Mouse (Mus musculus): ENCODE results near the gene Vnn1. TPM values are rescaled to one million over a fixed set of nuclear protein-coding genes. Genes with fewer than 3 reads are reported as not detected.

The Vnn1 gene
- total RNA-seq (2014; rRNA removed) (0.28 TPM in 1 of 2 replicates, not detected in the other), polyA plus RNA-seq (2015; fragmentation: Nextera tagmentation; extraction: Ambion mirVana) (0.67 and 0.83 TPM in 2 replicates)

DNA sequence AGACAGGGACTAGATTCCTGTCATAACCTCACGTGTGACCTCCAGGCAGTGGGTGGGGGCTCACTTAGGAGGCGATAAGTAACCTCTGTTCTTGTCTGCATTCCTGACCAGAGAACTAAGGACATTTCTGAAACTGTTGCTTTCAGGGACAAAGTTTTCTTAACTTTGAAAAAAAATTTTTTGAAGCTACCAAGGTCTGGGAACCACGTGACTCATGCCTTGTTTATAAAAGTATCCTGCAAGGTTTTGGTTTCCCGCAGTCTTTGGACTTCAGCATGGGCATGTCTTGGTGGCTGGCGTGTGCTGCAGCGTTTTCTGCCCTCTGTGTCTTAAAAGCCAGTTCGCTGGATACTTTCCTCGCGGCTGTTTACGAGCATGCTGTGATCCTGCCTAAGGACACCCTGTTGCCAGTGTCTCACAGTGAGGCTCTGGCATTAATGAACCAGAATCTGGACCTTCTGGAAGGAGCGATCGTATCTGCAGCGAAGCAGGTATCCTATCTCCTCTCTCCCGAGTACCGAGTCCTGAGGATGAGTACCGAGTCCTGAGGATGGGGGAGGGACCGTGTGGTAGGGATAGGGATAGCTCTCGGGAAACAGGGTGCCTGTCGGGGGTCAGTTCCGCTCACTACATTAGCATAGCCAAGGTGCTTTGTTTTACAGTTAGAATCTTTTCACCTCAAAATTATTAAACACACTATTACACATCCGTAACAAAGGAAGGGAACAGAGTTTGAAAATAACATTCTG is at the start of gene Vnn1:
Vnn1 (plus strand) TSS at position 88 of the 749 bp plus-strand sequence.
- TF ChIP-seq CTCF (IDR thresholded peaks at IDR 0.05) = no peak
- no peaks in the 10 kb centered on the region for H3K36me3 ChIP-seq (ENCODE audit: insufficient read depth, low read length)
- H3K9ac ChIP-seq (replicated peaks; ENCODE audit: low read length, poor library complexity, severe bottlenecking) = no peak within 1 kb of the TSS
- H3K4me3 ChIP-seq (ENCODE audit: low read depth, low read length) = peak within 1 kb of the TSS; percentile 5
- H3K9me3 ChIP-seq (ENCODE audit: low read length) = no peaks in the 10 kb centered on the region
- DNase-seq (ENCODE audit: low spot score) (no peak), ATAC-seq (ENCODE audit: low FRiP score) (no peak)
- H3K4me2 ChIP-seq (ENCODE audit: low read depth, low read length, poor library complexity, severe bottlenecking) = peak within 1 kb of the TSS; percentile 34
- 39% methylated on average over 21 of the region's 21 CpGs for WGBS
- no peaks in the 10 kb centered on the region for H3K4me1 ChIP-seq (ENCODE audit: insufficient read depth, low read length)
- no peaks in the 10 kb centered on the region for H3K27me3 ChIP-seq (ENCODE audit: insufficient read depth, low read length)
- no peak within 1 kb of the TSS for H3K27ac ChIP-seq (ENCODE audit: low read depth, low read length)

GRCm38 (mm10) chr10:23851228-23851912 is 43.1 kb upstream of the Vnn1 start, which contains the start of gene Vnn3:
Gene Vnn3 (plus strand): TSS chr10:23851462.
- Histone ChIP-seq H3K9ac (replicated peaks; ENCODE audit: low read length, poor library complexity, severe bottlenecking) (no peak within 1 kb of the TSS), H3K4me2 (ENCODE audit: low read depth, low read length, poor library complexity, severe bottlenecking) (no peak within 1 kb of the TSS), H3K4me1 (ENCODE audit: insufficient read depth, low read length) (no peaks in the 10 kb centered on the region), H3K27ac (ENCODE audit: low read depth, low read length) (no peak within 1 kb of the TSS), H3K36me3 (ENCODE audit: insufficient read depth, low read length) (no peaks in the 10 kb centered on the region), H3K9me3 (ENCODE audit: low read length) (no peaks in the 10 kb centered on the region), H3K4me3 (ENCODE audit: low read depth, low read length) (no peak within 1 kb of the TSS), H3K27me3 (ENCODE audit: insufficient read depth, low read length) (no peaks in the 10 kb centered on the region)
- TF ChIP-seq CTCF (IDR thresholded peaks at IDR 0.05) = no peak
- ATAC-seq (ENCODE audit: low FRiP score) (no peak), DNase-seq (ENCODE audit: low spot score) (no peak)
- WGBS = 82% methylated on average over 4 of the region's 4 CpGs

- no peak for DNase-seq (ENCODE audit: low spot score)
- no peak for ATAC-seq (ENCODE audit: low FRiP score)
- 93% methylated on average over 2 of the region's 2 CpGs for WGBS
- H3K36me3 ChIP-seq (ENCODE audit: insufficient read depth, low read length) = no peaks in the 10 kb centered on the region
- TF ChIP-seq CTCF (IDR thresholded peaks at IDR 0.05) = no peak
- no peak overlapping the region for H3K4me3 ChIP-seq (ENCODE audit: low read depth, low read length)
- H3K4me2 ChIP-seq (ENCODE audit: low read depth, low read length, poor library complexity, severe bottlenecking) = no peak overlapping the region
- no peaks in the 10 kb centered on the region for H3K9me3 ChIP-seq (ENCODE audit: low read length)
- H3K4me1 ChIP-seq (ENCODE audit: insufficient read depth, low read length) = no peaks in the 10 kb centered on the region
- no peaks in the 10 kb centered on the region for H3K27me3 ChIP-seq (ENCODE audit: insufficient read depth, low read length)
- H3K9ac ChIP-seq (replicated peaks; ENCODE audit: low read length, poor library complexity, severe bottlenecking) = no peak overlapping the region
- H3K27ac ChIP-seq (ENCODE audit: low read depth, low read length) = no peak overlapping the region
Measured at GRCm38 (mm10) chr10:23852096-23852495, 42.4 kb upstream of the Vnn1 start.

DNA sequence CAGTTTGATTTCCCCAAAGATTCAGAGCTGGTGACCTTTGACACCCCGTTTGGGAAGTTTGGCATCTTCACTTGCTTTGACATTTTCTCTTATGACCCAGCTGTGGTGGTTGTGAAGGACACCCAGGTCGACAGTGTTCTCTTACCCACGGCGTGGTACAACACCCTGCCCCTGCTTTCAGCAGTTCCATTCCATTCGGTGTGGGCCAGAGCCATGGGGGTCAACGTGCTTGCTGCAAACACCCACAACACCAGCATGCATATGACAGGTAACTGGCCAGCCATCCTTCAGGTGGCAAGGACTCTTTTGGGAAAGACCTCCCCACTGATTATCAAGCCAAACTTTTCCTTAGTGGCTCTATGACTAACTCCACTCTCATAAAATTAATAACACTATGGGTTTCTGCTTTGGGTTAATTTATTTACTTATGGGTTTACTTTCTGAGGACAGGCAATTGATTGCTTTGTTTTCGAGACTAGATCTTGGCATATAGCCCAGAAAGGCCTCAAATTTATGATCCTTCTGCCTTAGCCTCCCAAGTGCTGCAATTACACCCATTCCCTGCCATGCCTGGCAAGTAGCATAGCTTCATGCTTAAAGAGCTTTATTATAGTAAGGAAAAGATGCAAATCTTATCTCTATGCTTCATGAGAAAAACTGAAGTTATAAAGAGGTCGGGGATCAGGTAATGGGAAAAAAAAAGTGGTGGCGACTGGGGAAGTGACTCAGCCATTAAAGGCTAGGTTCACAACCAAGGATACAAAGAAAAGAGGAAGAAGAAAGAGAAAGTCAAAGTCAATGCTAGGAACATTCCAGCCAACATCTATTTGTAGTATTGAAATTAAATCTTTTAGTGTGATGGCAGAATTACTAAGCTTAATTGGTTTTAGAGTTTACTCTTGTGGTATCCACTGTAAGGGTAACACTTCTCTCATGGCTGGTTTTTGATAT is 29.9 kb upstream of the Vnn1 start:
- no peak overlapping the region for H3K4me2 ChIP-seq (ENCODE audit: low read depth, low read length, poor library complexity, severe bottlenecking)
- ATAC-seq (ENCODE audit: low FRiP score) (no peak), DNase-seq (ENCODE audit: low spot score) (peak; percentile 3)
- H3K4me1 ChIP-seq (ENCODE audit: insufficient read depth, low read length) = no peaks in the 10 kb centered on the region
- H3K9me3 ChIP-seq (ENCODE audit: low read length) = no peaks in the 10 kb centered on the region
- H3K27me3 ChIP-seq (ENCODE audit: insufficient read depth, low read length) = no peaks in the 10 kb centered on the region
- H3K9ac ChIP-seq (replicated peaks; ENCODE audit: low read length, poor library complexity, severe bottlenecking) = no peak overlapping the region
- TF ChIP-seq CTCF (IDR thresholded peaks at IDR 0.05) = no peak
- no peaks in the 10 kb centered on the region for H3K36me3 ChIP-seq (ENCODE audit: insufficient read depth, low read length)
- no peak overlapping the region for H3K27ac ChIP-seq (ENCODE audit: low read depth, low read length)
- 85% methylated on average over 9 of the region's 9 CpGs for WGBS
- H3K4me3 ChIP-seq (ENCODE audit: low read depth, low read length) = no peak overlapping the region

DNA sequence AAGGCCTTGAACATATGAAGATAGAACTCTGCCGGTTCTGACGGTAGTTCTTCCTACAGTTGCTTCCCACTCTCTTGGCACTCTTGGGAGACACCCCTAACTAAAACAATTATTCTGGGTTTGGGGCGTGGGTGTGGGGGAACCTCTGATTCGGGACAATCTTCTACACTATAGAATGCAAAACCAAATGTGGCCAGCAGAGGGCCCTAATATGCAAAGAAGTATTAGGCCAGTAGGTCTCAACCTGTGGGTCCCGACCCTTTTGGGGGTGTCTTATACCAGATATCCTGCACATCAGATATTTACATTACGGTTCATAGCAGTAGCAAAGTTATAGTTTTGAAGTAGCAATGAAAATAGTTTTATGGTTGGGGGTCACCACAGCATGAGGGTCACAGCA is 13.8 kb upstream of the Vnn1 start:
- ATAC-seq (ENCODE audit: low FRiP score) = no peak
- no peaks in the 10 kb centered on the region for H3K4me1 ChIP-seq (ENCODE audit: insufficient read depth, low read length)
- no peak overlapping the region for H3K9ac ChIP-seq (replicated peaks; ENCODE audit: low read length, poor library complexity, severe bottlenecking)
- H3K36me3 ChIP-seq (ENCODE audit: insufficient read depth, low read length) = no peaks in the 10 kb centered on the region
- H3K27ac ChIP-seq (ENCODE audit: low read depth, low read length) = no peak overlapping the region
- H3K4me3 ChIP-seq (ENCODE audit: low read depth, low read length) = no peak overlapping the region
- TF ChIP-seq CTCF (IDR thresholded peaks at IDR 0.05) = peak; percentile 35; the same call in 1 of the 2 replicates
- H3K9me3 ChIP-seq (ENCODE audit: low read length) = no peaks in the 10 kb centered on the region
- no peaks in the 10 kb centered on the region for H3K27me3 ChIP-seq (ENCODE audit: insufficient read depth, low read length)
- WGBS = 93% methylated on average over 6 of the region's 6 CpGs
- H3K4me2 ChIP-seq (ENCODE audit: low read depth, low read length, poor library complexity, severe bottlenecking) = no peak overlapping the region
- no peak for DNase-seq (ENCODE audit: low spot score)
